Mouse (Mus musculus): ENCODE measurements around the gene Ankrd23.

Ankrd23 gene

GRCm38 (mm10) chr1:36563197-36563596 lies 26.5 kb upstream of the Ankrd23 start:
- no peak for DNase-seq

GRCm38 (mm10) chr1:36562388-36562787 lies 25.7 kb upstream of the Ankrd23 start:
- DNase-seq = no peak

GRCm38 (mm10) chr1:36560903-36561302 lies 24.2 kb upstream of the Ankrd23 start:
- no peak for DNase-seq

- no peak for DNase-seq
Observed at GRCm38 (mm10) chr1:36559888-36560287, 23.2 kb upstream of the Ankrd23 start.

GRCm38 (mm10) chr1:36559256-36559655 lies 22.6 kb upstream of the Ankrd23 start:
- no peak for DNase-seq

- peak; percentile 81 for DNase-seq
Observed at GRCm38 (mm10) chr1:36558031-36558993, 21.6 kb upstream of the Ankrd23 start, which contains the start of gene Sema4c. TSS of gene Sema4c (minus strand) at chr1:36558349.

GRCm38 (mm10) chr1:36557457-36558011 lies 20.9 kb upstream of the Ankrd23 start:
- peak; percentile 66 for DNase-seq

- DNase-seq = peak; percentile 98
Observed at GRCm38 (mm10) chr1:36556553-36557456, 20.1 kb upstream of the Ankrd23 start.

GRCm38 (mm10) chr1:36555798-36556395 lies 19.2 kb upstream of the Ankrd23 start:
- DNase-seq = peak; percentile 40

GRCm38 (mm10) chr1:36554633-36555399 lies 18.1 kb upstream of the Ankrd23 start:
- no peak for DNase-seq

- DNase-seq = no peak
Observed at GRCm38 (mm10) chr1:36552506-36552905, 15.8 kb upstream of the Ankrd23 start.

- no peak for DNase-seq
Observed at GRCm38 (mm10) chr1:36551904-36552303, 15.2 kb upstream of the Ankrd23 start.

- no peak for DNase-seq
Observed at GRCm38 (mm10) chr1:36550075-36550863, 13.6 kb upstream of the Ankrd23 start.

- DNase-seq = no peak
Observed at GRCm38 (mm10) chr1:36549491-36549890, 12.8 kb upstream of the Ankrd23 start.

- DNase-seq = no peak
Observed at GRCm38 (mm10) chr1:36548771-36549170, 12.1 kb upstream of the Ankrd23 start.

GRCm38 (mm10) chr1:36547981-36548598 lies 11.4 kb upstream of the Ankrd23 start:
- no peak for DNase-seq

- peak; percentile 97 for DNase-seq
Observed at GRCm38 (mm10) chr1:36546888-36547471, 10.3 kb upstream of the Ankrd23 start, which contains the start of gene Ankrd39. TSS of gene Ankrd39 (minus strand) at chr1:36547445.

GRCm38 (mm10) chr1:36545845-36546600 lies 9.3 kb upstream of the Ankrd23 start:
- peak; percentile 68 for DNase-seq

- no peak for DNase-seq
Observed at GRCm38 (mm10) chr1:36545382-36545781, 8.7 kb upstream of the Ankrd23 start.

All from thymus, postnatal 4 days (tissue).